Mouse (Mus musculus): ENCODE results near the gene Dpp10. TPM values are rescaled to one million over a fixed set of nuclear protein-coding genes. Genes with fewer than 3 reads are reported as not detected.

Dpp10 gene
- polyA plus RNA-seq, 1 experiment from 2014 or later: 0.91 TPM

GRCm38 (mm10) chr1:123978597-123978996 is 66.8 kb downstream of the Dpp10 start:
- Histone ChIP-seq H3K4me1 (replicated peaks; ENCODE audit: insufficient read depth, low read length) (no peaks in the 10 kb centered on the region), H3K4me3 (replicated peaks; ENCODE audit: low read depth, low read length) (no peak overlapping the region), H3K27ac (no peak overlapping the region), H3K4me2 (ENCODE audit: low read length) (no peak overlapping the region), H3K36me3 (ENCODE audit: insufficient read depth, low read length) (no peaks in the 10 kb centered on the region), H3K9me3 (replicated peaks; ENCODE audit: low read length) (no peaks in the 10 kb centered on the region), H3K27me3 (ENCODE audit: insufficient read depth, low read length) (no peaks in the 10 kb centered on the region), H3K9ac (ENCODE audit: low read depth, low read length) (no peak overlapping the region)
- WGBS: 43% methylated on average over 1 of the region's 1 CpGs
- DNase-seq (ENCODE audit: low spot score): no peak
- ATAC-seq (replicated peaks; ENCODE audit: low FRiP score, low read depth): no peak
- no peak for TF ChIP-seq CTCF (IDR thresholded peaks at IDR 0.05; ENCODE audit: low read depth)

GRCm38 (mm10) chr1:123974621-123975020 is 70.7 kb downstream of the Dpp10 start:
- WGBS: 25% methylated on average over 3 of the region's 3 CpGs

GRCm38 (mm10) chr1:123946149-123946548 is 99.2 kb downstream of the Dpp10 start:
- Histone ChIP-seq H3K4me1 (replicated peaks; ENCODE audit: insufficient read depth, low read length) (no peaks in the 10 kb centered on the region), H3K4me3 (replicated peaks; ENCODE audit: low read depth, low read length) (no peak overlapping the region), H3K9ac (ENCODE audit: low read depth, low read length) (no peak overlapping the region), H3K9me3 (replicated peaks; ENCODE audit: low read length) (no peaks in the 10 kb centered on the region), H3K27me3 (ENCODE audit: insufficient read depth, low read length) (no peaks in the 10 kb centered on the region), H3K4me2 (ENCODE audit: low read length) (no peak overlapping the region), H3K36me3 (ENCODE audit: insufficient read depth, low read length) (no peaks in the 10 kb centered on the region), H3K27ac (no peak overlapping the region)
- WGBS: 70% methylated on average over 4 of the region's 4 CpGs
- no peak for DNase-seq (ENCODE audit: low spot score)
- ATAC-seq (replicated peaks; ENCODE audit: low FRiP score, low read depth): no peak
- no peak for TF ChIP-seq CTCF (IDR thresholded peaks at IDR 0.05; ENCODE audit: low read depth)

More at GRCm38 (mm10) chr1:123974621-123975020, 70.7 kb downstream of the Dpp10 start:
- no peak overlapping the region for H3K9ac ChIP-seq (ENCODE audit: low read depth, low read length)
- no peaks in the 10 kb centered on the region for H3K36me3 ChIP-seq (ENCODE audit: insufficient read depth, low read length)
- H3K9me3 ChIP-seq (replicated peaks; ENCODE audit: low read length): no peaks in the 10 kb centered on the region
- DNase-seq (ENCODE audit: low spot score) (peak; percentile 47), ATAC-seq (replicated peaks; ENCODE audit: low FRiP score, low read depth) (no peak)
- H3K4me1 ChIP-seq (replicated peaks; ENCODE audit: insufficient read depth, low read length): no peaks in the 10 kb centered on the region
- H3K27ac ChIP-seq: no peak overlapping the region
- H3K4me2 ChIP-seq (ENCODE audit: low read length): no peak overlapping the region
- H3K4me3 ChIP-seq (replicated peaks; ENCODE audit: low read depth, low read length): no peak overlapping the region
- H3K27me3 ChIP-seq (ENCODE audit: insufficient read depth, low read length): no peaks in the 10 kb centered on the region
- peak; percentile 71 for TF ChIP-seq CTCF (IDR thresholded peaks at IDR 0.05; ENCODE audit: low read depth)

GRCm38 (mm10) chr1:123940826-123941225 is 104.5 kb downstream of the Dpp10 start:
- ATAC-seq (replicated peaks; ENCODE audit: low FRiP score, low read depth): no peak
- no peak for DNase-seq (ENCODE audit: low spot score)
- Histone ChIP-seq H3K36me3 (ENCODE audit: insufficient read depth, low read length) (no peaks in the 10 kb centered on the region), H3K4me3 (replicated peaks; ENCODE audit: low read depth, low read length) (no peak overlapping the region), H3K4me2 (ENCODE audit: low read length) (no peak overlapping the region), H3K27me3 (ENCODE audit: insufficient read depth, low read length) (no peaks in the 10 kb centered on the region), H3K4me1 (replicated peaks; ENCODE audit: insufficient read depth, low read length) (no peaks in the 10 kb centered on the region), H3K27ac (no peak overlapping the region), H3K9ac (ENCODE audit: low read depth, low read length) (no peak overlapping the region), H3K9me3 (replicated peaks; ENCODE audit: low read length) (no peaks in the 10 kb centered on the region)
- WGBS: 89% methylated on average over 1 of the region's 1 CpGs
- TF ChIP-seq CTCF (IDR thresholded peaks at IDR 0.05; ENCODE audit: low read depth): no peak

- DNase-seq (ENCODE audit: low spot score) (peak; percentile 77), ATAC-seq (replicated peaks; ENCODE audit: low FRiP score, low read depth) (peak; percentile 54; the same call in 1 of the 2 replicates)
- H3K9me3 ChIP-seq (replicated peaks; ENCODE audit: low read length): no peaks in the 10 kb centered on the region
- H3K4me1 ChIP-seq (replicated peaks; ENCODE audit: insufficient read depth, low read length): no peaks in the 10 kb centered on the region
- no peak for TF ChIP-seq CTCF (IDR thresholded peaks at IDR 0.05; ENCODE audit: low read depth)
- no peak overlapping the region for H3K4me3 ChIP-seq (replicated peaks; ENCODE audit: low read depth, low read length)
- no peak overlapping the region for H3K4me2 ChIP-seq (ENCODE audit: low read length)
- 31% methylated on average over 7 of the region's 7 CpGs for WGBS
- no peaks in the 10 kb centered on the region for H3K27me3 ChIP-seq (ENCODE audit: insufficient read depth, low read length)
- no peak overlapping the region for H3K27ac ChIP-seq
- no peaks in the 10 kb centered on the region for H3K36me3 ChIP-seq (ENCODE audit: insufficient read depth, low read length)
- no peak overlapping the region for H3K9ac ChIP-seq (ENCODE audit: low read depth, low read length)
Measured at GRCm38 (mm10) chr1:123933812-123934727, 111.3 kb downstream of the Dpp10 start.

- Histone ChIP-seq H3K4me2 (ENCODE audit: low read length) (no peak overlapping the region), H3K27me3 (ENCODE audit: insufficient read depth, low read length) (no peaks in the 10 kb centered on the region), H3K9ac (ENCODE audit: low read depth, low read length) (no peak overlapping the region), H3K36me3 (ENCODE audit: insufficient read depth, low read length) (no peaks in the 10 kb centered on the region), H3K27ac (no peak overlapping the region), H3K4me1 (replicated peaks; ENCODE audit: insufficient read depth, low read length) (no peaks in the 10 kb centered on the region), H3K4me3 (replicated peaks; ENCODE audit: low read depth, low read length) (no peak overlapping the region), H3K9me3 (replicated peaks; ENCODE audit: low read length) (no peaks in the 10 kb centered on the region)
- no peak for TF ChIP-seq CTCF (IDR thresholded peaks at IDR 0.05; ENCODE audit: low read depth)
- DNase-seq (ENCODE audit: low spot score) (no peak), ATAC-seq (replicated peaks; ENCODE audit: low FRiP score, low read depth) (no peak)
- 82% methylated on average over 3 of the region's 3 CpGs for WGBS
Measured at GRCm38 (mm10) chr1:123928003-123928370, 117.4 kb downstream of the Dpp10 start.

Measured in kidney, postnatal 0 days (tissue).